Mouse (Mus musculus) cerebellum, adult 11-12 months (tissue): ENCODE measurements around the gene Hoxd11.

ENCODE experiments used
- DNase-seq: peaks from one replicate; pipeline ENCODE4 v3.0.0; 2022

Gene Hoxd11

GRCm38 (mm10) chr2:74667191-74667841, 12.0 kb upstream of the Hoxd11 start:
- DNase-seq, result no peak

GRCm38 (mm10) chr2:74667842-74668357, 11.5 kb upstream of the Hoxd11 start, which contains the start of gene Hoxd13:
Gene Hoxd13, plus strand, starts transcription at chr2:74668310.
- no peak for DNase-seq

- DNase-seq, result no peak
These were observed 10.8 kb upstream of the Hoxd11 start for GRCm38 (mm10) chr2:74668370-74669229.

- DNase-seq, result no peak
These were observed 10.2 kb upstream of the Hoxd11 start for GRCm38 (mm10) chr2:74669230-74669578.

- no peak for DNase-seq
These were observed 9.6 kb upstream of the Hoxd11 start for GRCm38 (mm10) chr2:74669650-74670235.

GRCm38 (mm10) chr2:74670632-74671188, 8.6 kb upstream of the Hoxd11 start:
- DNase-seq, result no peak

- DNase-seq, result no peak
These were observed 7.5 kb upstream of the Hoxd11 start for GRCm38 (mm10) chr2:74671847-74672246.

- no peak for DNase-seq
These were observed 6.6 kb upstream of the Hoxd11 start for GRCm38 (mm10) chr2:74672481-74673362.

- no peak for DNase-seq
These were observed 5.4 kb upstream of the Hoxd11 start for GRCm38 (mm10) chr2:74673835-74674425.

- DNase-seq, result no peak
These were observed 4.3 kb upstream of the Hoxd11 start, which contains the start of gene Hoxd12 for GRCm38 (mm10) chr2:74674881-74675665. Gene Hoxd12, plus strand, starts transcription at chr2:74675013.

- DNase-seq, result no peak
These were observed 3.6 kb upstream of the Hoxd11 start for GRCm38 (mm10) chr2:74675666-74676282.

GRCm38 (mm10) chr2:74676376-74677052, 2.8 kb upstream of the Hoxd11 start:
- no peak for DNase-seq

GRCm38 (mm10) chr2:74677106-74677505, 2.3 kb upstream of the Hoxd11 start:
- DNase-seq, result no peak

GRCm38 (mm10) chr2:74679596-74679971, 227 bp downstream of the Hoxd11 start:
- no peak for DNase-seq

- no peak for DNase-seq
These were observed 623 bp downstream of the Hoxd11 start for GRCm38 (mm10) chr2:74679980-74680379.

GRCm38 (mm10) chr2:74680561-74681398, 1.4 kb downstream of the Hoxd11 start:
- DNase-seq, result no peak

- no peak for DNase-seq
These were observed 2.5 kb downstream of the Hoxd11 start for GRCm38 (mm10) chr2:74681594-74682531.

GRCm38 (mm10) chr2:74682796-74683195, 3.4 kb downstream of the Hoxd11 start:
- DNase-seq, result no peak
